Mouse (Mus musculus) stomach, embryonic 15.5 days (tissue): ENCODE data around the gene Col13a1. TPM values are rescaled to one million over a fixed set of nuclear protein-coding genes. Genes with fewer than 3 reads are reported as not detected.

Source experiments
- ATAC-seq: fragments of 200-750 bp; cut with Nextera tagmentation; 2 replicates; pipeline ENCODE4 v1.8.0; 2017; ENCODE audit warnings: low read depth, moderate number of reproducible peaks, moderate TSS enrichment; ENCODE audit not compliant: insufficient read depth, low FRiP score
- H3K27ac ChIP-seq: fragments of 300-500 bp; sonication (generic); 2 replicates; pipeline ENCODE4 v1.5.1; 2015; ENCODE audit warnings: mild to moderate bottlenecking, inconsistent platforms
- H3K27me3 ChIP-seq: fragments of 300-500 bp; sonication (generic); replicated peaks from 2 replicates; pipeline ENCODE4 v1.6.1; 2015; ENCODE audit warnings: inconsistent platforms
- H3K36me3 ChIP-seq: fragments of 300-500 bp; sonication (generic); 2 replicates; pipeline ENCODE4 v1.6.1; 2015; ENCODE audit warnings: inconsistent platforms
- H3K4me1 ChIP-seq: fragments of 300-500 bp; sonication (generic); 2 replicates; pipeline ENCODE4 v1.6.1; 2015; ENCODE audit warnings: inconsistent platforms
- H3K4me2 ChIP-seq: fragments of 300-500 bp; sonication (generic); 2 replicates; pipeline ENCODE4 v1.6.1; 2015; ENCODE audit warnings: mild to moderate bottlenecking, inconsistent platforms
- H3K4me3 ChIP-seq: fragments of 300-500 bp; sonication (generic); replicated peaks from 2 replicates; pipeline ENCODE4 v1.5.1; 2015; ENCODE audit warnings: inconsistent platforms
- H3K9ac ChIP-seq: fragments of 300-500 bp; sonication (generic); 2 replicates; pipeline ENCODE4 v1.6.1; 2015; ENCODE audit warnings: inconsistent platforms
- H3K9me3 ChIP-seq: fragments of 300-500 bp; sonication (generic); 2 replicates; pipeline ENCODE4 v1.6.1; 2016; ENCODE audit warnings: inconsistent platforms
- WGBS: fragments of 180-500 bp; shearing (Covaris S2); methylation state at CpG from one replicate; pipeline ENCODE4 v1.1.7; 2015; 5-methylcytosine and 5-hydroxymethylcytosine counted together
- polyA plus RNA-seq: library from polyadenylated mRNA; unstranded; fragments of >200 nt; fragmentation: Nextera tagmentation; extraction: Ambion mirVana; gene quantifications from 2 replicates; pipeline ENCODE4 v1.2.1, GENCODE M21; 2015

The Col13a1 gene
- polyA plus RNA-seq, 1 experiment from 2014 or later, result 6.8 TPM

DNA sequence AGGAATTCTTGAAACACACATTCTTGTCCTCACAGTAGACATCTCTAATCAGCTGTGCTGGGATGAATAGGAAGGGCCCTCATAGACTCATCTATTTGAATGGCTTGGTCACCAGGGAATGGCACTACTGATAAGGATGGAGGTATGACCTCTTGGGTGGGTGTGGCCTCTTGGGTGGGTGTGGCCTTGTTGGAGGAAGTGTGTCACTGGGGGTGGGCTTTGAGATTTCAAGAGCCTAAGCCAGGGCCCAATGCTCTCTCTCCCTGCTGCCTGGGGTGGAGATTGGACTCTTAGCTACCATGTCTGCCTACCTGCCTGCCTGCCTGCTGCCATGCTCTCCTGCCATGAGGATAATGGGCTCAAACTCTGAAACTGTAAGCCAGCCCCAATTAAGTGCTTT lies 53.2 kb downstream of the Col13a1 start:
- no peaks in the 10 kb centered on the region for H3K9me3 ChIP-seq
- no peak overlapping the region for H3K4me3 ChIP-seq
- H3K9ac ChIP-seq, result no peak overlapping the region
- H3K27me3 ChIP-seq, result no peaks in the 10 kb centered on the region
- H3K4me2 ChIP-seq, result no peak overlapping the region
- H3K36me3 ChIP-seq, result no peaks in the 10 kb centered on the region
- H3K4me1 ChIP-seq, result peaks cover 29% of the 10 kb centered on the region
- no peak overlapping the region for H3K27ac ChIP-seq
- no peak for ATAC-seq

GRCm38 (mm10) chr10:61920655-61921365 lies 58.1 kb downstream of the Col13a1 start:
- Histone ChIP-seq H3K27me3 (no peaks in the 10 kb centered on the region), H3K4me2 (peak overlapping the region; percentile 23), H3K9me3 (no peaks in the 10 kb centered on the region), H3K4me3 (no peak overlapping the region), H3K36me3 (no peaks in the 10 kb centered on the region), H3K4me1 (peaks cover 26% of the 10 kb centered on the region), H3K9ac (no peak overlapping the region), H3K27ac (peak overlapping the region; percentile 80)
- WGBS, result 28% methylated on average over 11 of the region's 11 CpGs
- peak; percentile 49; the same call in 1 of the 2 replicates for ATAC-seq

GRCm38 (mm10) chr10:61919924-61920654 lies 58.8 kb downstream of the Col13a1 start:
- no peaks in the 10 kb centered on the region for H3K36me3 ChIP-seq
- ATAC-seq, result peak; percentile 74
- H3K4me1 ChIP-seq, result peaks cover 26% of the 10 kb centered on the region
- no peak overlapping the region for H3K4me3 ChIP-seq
- 17% methylated on average over 13 of the region's 13 CpGs for WGBS
- no peaks in the 10 kb centered on the region for H3K27me3 ChIP-seq
- peak overlapping the region; percentile 80 for H3K27ac ChIP-seq
- peak overlapping the region; percentile 23 for H3K4me2 ChIP-seq
- H3K9me3 ChIP-seq, result no peaks in the 10 kb centered on the region
- H3K9ac ChIP-seq, result no peak overlapping the region

DNA sequence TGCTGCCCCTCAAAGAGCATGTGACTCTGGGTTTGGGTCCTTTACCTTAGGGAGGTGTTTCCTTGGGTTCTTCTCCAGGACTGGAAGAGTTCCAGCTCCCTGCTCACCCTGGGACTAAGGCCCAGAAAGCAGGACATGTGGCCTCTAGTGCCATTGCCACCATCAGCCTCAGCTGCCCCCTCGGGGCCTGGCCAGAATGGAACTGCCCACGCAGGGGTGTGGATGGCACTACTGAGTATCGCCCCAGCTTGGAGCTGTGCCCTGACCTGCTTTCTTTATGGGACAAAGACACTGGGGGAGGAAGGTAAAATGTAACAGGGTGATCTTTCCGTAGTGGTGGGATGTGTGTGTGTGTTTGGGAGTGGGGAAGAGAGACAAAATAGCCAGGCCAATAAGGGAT lies 59.4 kb downstream of the Col13a1 start:
- 77% methylated on average over 4 of the region's 4 CpGs for WGBS
- Histone ChIP-seq H3K36me3 (no peaks in the 10 kb centered on the region), H3K9ac (no peak overlapping the region), H3K4me1 (peaks cover 26% of the 10 kb centered on the region), H3K27me3 (no peaks in the 10 kb centered on the region), H3K4me2 (no peak overlapping the region), H3K27ac (peak overlapping the region; percentile 80), H3K9me3 (no peaks in the 10 kb centered on the region), H3K4me3 (no peak overlapping the region)
- ATAC-seq, result no peak

- Histone ChIP-seq H3K9me3 (no peaks in the 10 kb centered on the region), H3K9ac (no peak overlapping the region), H3K27me3 (no peaks in the 10 kb centered on the region), H3K27ac (no peak overlapping the region), H3K36me3 (no peaks in the 10 kb centered on the region), H3K4me3 (no peak overlapping the region), H3K4me1 (peaks cover 21% of the 10 kb centered on the region), H3K4me2 (no peak overlapping the region)
- ATAC-seq, result no peak
- 96% methylated on average over 12 of the region's 12 CpGs for WGBS
Observed at GRCm38 (mm10) chr10:61917066-61917465, 61.8 kb downstream of the Col13a1 start.

DNA sequence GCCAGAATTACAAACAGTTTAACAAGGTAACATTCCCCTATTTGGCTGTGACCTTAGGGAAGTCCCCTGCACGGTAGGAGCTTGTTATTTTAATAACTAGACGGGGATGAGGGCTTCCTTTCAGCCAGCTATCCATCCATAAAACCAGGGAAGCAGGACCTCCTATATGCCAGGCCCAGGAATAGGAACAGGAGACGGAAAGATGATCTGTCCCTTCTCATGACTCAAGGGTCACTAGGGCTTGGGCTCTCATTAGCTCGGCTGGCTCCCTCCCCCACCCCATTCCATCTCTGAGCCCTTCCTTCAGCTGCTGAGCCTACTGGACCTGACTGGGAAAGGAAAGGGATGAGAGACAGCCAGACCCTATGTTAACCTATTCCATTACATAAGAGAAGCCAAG lies 67.1 kb downstream of the Col13a1 start:
- no peaks in the 10 kb centered on the region for H3K36me3 ChIP-seq
- H3K9me3 ChIP-seq, result no peaks in the 10 kb centered on the region
- H3K4me1 ChIP-seq, result no peaks in the 10 kb centered on the region
- no peak overlapping the region for H3K9ac ChIP-seq
- no peak overlapping the region for H3K4me2 ChIP-seq
- H3K27me3 ChIP-seq, result no peaks in the 10 kb centered on the region
- WGBS, result 59% methylated on average over 4 of the region's 4 CpGs
- H3K27ac ChIP-seq, result no peak overlapping the region
- ATAC-seq, result no peak
- H3K4me3 ChIP-seq, result no peak overlapping the region

DNA sequence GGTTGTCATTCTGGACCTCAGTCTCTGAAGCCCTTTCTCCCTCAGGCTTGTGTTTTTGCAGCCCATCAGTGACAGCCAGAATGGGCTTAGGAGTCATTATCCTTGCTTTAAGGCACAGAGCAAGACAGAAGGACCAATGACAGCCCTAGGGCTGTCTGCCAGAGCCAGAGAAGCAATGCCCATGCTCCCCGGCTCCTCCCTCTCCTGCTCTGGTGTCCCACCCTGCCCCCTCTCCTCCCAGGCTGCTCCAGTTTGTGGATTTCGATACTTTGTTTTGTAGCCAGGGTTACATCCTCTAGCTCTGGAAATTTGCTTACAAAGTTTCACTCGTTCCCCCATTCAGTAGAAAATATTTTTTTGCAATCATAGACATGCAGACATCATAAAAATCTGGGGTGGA lies 69.9 kb downstream of the Col13a1 start:
- no peaks in the 10 kb centered on the region for H3K36me3 ChIP-seq
- ATAC-seq, result no peak
- no peaks in the 10 kb centered on the region for H3K9me3 ChIP-seq
- H3K9ac ChIP-seq, result no peak overlapping the region
- H3K27ac ChIP-seq, result no peak overlapping the region
- no peak overlapping the region for H3K4me2 ChIP-seq
- 56% methylated on average over 3 of the region's 3 CpGs for WGBS
- H3K27me3 ChIP-seq, result no peaks in the 10 kb centered on the region
- H3K4me3 ChIP-seq, result no peak overlapping the region
- H3K4me1 ChIP-seq, result peaks cover 10% of the 10 kb centered on the region

DNA sequence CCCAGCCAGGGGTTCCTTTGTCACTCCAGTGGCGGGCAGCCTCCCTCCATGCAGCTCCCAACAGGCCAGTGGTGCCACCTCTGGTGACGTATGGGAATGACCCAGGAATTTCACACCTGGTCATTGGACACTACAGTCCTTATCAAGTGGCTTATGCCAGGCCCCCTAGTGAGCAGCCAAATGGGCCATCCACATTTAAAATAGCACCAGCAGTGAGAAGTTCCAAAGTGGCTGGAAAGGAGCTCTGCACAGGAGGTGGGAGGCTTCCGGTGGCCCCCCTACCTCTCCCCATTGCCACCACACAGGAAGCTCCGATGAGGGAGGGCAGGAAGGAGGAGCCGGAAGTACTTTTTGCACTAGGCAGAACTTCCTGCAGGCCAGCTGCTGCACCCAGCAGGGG lies 72.7 kb downstream of the Col13a1 start:
- Histone ChIP-seq H3K4me1 (peaks cover 10% of the 10 kb centered on the region), H3K9ac (no peak overlapping the region), H3K4me2 (no peak overlapping the region), H3K9me3 (no peaks in the 10 kb centered on the region), H3K36me3 (no peaks in the 10 kb centered on the region), H3K4me3 (no peak overlapping the region), H3K27me3 (no peaks in the 10 kb centered on the region), H3K27ac (no peak overlapping the region)
- ATAC-seq, result no peak
- WGBS, result 23% methylated on average over 5 of the region's 5 CpGs

- no peaks in the 10 kb centered on the region for H3K27me3 ChIP-seq
- 32% methylated on average over 8 of the region's 8 CpGs for WGBS
- peak overlapping the region; percentile 65; the same call in 1 of the 2 replicates for H3K27ac ChIP-seq
- ATAC-seq, result no peak; the same call in 1 of the 2 replicates
- no peak overlapping the region for H3K4me2 ChIP-seq
- peaks cover 10% of the 10 kb centered on the region for H3K4me1 ChIP-seq
- no peaks in the 10 kb centered on the region for H3K36me3 ChIP-seq
- no peak overlapping the region for H3K9ac ChIP-seq
- H3K9me3 ChIP-seq, result no peaks in the 10 kb centered on the region
- no peak overlapping the region for H3K4me3 ChIP-seq
Observed at GRCm38 (mm10) chr10:61905308-61905707, 73.6 kb downstream of the Col13a1 start.

DNA sequence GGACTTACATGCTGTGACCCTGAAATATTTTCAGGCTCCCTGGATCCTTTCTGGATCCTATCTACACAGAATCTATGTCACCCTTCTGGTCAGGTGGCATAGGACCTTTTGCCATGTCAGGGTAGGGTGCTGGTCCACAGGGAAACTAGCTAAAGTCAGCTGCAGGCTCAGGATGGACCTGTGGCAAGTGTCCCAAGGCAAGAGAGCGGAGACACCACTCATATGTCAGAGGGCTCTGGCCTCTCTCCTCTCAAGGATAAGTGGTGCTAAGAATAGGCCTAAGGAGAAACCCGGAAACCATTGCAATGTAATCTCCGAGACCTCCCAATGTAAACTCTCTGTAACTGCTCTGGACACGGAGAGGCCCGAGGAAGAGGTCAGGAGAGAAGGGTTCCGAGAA lies 80.8 kb downstream of the Col13a1 start:
- H3K27me3 ChIP-seq, result no peaks in the 10 kb centered on the region
- no peaks in the 10 kb centered on the region for H3K36me3 ChIP-seq
- ATAC-seq, result no peak
- no peak overlapping the region for H3K9ac ChIP-seq
- no peaks in the 10 kb centered on the region for H3K9me3 ChIP-seq
- H3K27ac ChIP-seq, result no peak overlapping the region
- no peak overlapping the region for H3K4me2 ChIP-seq
- WGBS, result 55% methylated on average over 6 of the region's 6 CpGs
- no peak overlapping the region for H3K4me3 ChIP-seq
- H3K4me1 ChIP-seq, result no peaks in the 10 kb centered on the region

DNA sequence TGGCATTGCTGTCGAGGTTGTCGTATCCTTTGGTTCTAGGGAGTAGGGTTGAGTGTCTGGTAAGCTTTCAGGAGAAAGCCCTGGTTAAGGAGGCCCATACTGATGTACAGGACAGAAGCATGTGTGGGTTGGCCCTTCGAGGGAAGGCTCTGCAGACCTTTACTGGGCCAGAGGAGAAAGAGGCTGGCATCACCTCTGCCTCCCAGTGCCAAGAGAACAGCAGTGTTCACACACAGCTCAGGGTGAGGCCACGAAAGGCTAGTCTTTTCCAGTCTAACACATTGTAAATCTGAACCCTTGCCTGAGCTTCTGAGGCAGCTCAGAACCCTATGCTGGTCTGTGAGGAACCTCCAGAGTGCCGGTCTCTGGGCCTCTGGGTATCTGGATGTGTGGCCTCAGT lies 84.3 kb downstream of the Col13a1 start:
- Histone ChIP-seq H3K9me3 (no peaks in the 10 kb centered on the region), H3K27me3 (no peaks in the 10 kb centered on the region), H3K4me3 (no peak overlapping the region), H3K36me3 (no peaks in the 10 kb centered on the region), H3K9ac (no peak overlapping the region), H3K27ac (no peak overlapping the region), H3K4me2 (no peak overlapping the region), H3K4me1 (peaks cover 5% of the 10 kb centered on the region)
- 86% methylated on average over 5 of the region's 5 CpGs for WGBS
- no peak for ATAC-seq

DNA sequence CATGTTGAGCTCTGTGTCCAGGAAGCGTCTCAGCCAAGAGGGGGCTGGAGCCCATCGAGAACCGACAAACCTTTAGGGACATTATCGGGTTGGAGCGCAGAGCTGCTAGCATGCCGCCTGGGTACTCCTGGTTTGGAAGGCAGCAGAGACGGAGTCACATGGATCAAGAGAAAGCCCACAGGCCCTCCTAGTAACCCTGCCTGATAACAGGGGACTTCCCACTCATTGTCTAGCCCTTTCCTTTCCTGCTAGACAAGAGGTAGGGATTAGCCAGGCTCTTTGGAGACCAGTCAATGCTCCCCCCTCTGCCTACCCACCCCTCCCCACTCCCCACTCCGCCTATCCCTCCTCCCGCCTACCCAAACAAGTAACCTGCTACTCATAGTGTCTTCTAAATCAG lies 87.8 kb downstream of the Col13a1 start:
- no peaks in the 10 kb centered on the region for H3K36me3 ChIP-seq
- no peak overlapping the region for H3K4me3 ChIP-seq
- ATAC-seq, result no peak
- 63% methylated on average over 9 of the region's 9 CpGs for WGBS
- H3K4me2 ChIP-seq, result no peak overlapping the region
- H3K27ac ChIP-seq, result no peak overlapping the region
- peaks cover 7% of the 10 kb centered on the region for H3K4me1 ChIP-seq
- H3K27me3 ChIP-seq, result no peaks in the 10 kb centered on the region
- H3K9me3 ChIP-seq, result no peaks in the 10 kb centered on the region
- H3K9ac ChIP-seq, result no peak overlapping the region
